Mouse (Mus musculus) neural tube, embryonic 10.5 days (tissue): ENCODE results near the gene Zcchc24.

ENCODE experiments used
- DNase-seq: peaks from one replicate; pipeline ENCODE4 v3.0.0-alpha.2; 2017; ENCODE audit warnings: low spot score; ENCODE audit errors: extremely low spot score

Gene Zcchc24

DNA sequence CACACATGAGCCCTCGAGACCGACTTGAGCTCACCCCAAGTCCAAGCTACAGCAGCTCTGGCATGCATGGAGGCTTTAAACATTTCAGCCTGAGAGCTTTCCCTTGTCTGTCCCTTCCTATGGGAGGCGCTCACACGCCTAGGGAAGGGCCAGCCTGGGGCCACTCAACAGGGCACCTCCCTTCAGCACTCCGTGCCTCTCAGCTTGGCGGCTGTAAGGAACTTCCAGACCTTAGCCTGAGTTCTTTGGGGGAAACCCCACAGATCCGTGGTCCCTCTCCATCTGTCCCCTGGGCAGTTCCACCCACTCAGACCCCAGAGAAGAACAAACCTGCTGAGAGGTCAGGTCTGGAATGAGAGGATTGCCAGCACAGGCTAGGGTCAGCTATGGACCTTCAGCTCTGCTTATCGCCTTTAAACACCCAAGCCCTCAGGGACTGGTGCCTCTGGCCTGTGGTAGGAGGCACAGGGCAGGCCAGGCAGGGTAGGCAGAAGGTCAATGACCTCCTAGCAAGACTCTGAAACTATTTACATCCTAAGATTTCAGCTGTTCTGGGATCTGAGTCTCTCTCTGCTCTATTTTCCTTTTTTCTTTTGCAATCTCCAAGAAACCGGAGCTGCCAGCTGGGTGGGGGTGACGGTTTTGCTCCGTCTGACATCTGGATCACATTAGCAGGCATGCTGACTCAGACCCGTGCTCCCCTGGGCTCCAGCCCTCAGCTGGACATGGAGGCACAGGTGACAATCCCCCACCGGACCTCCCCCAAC is 19.5 kb downstream of the Zcchc24 start:
- DNase-seq: peak; percentile 62

DNA sequence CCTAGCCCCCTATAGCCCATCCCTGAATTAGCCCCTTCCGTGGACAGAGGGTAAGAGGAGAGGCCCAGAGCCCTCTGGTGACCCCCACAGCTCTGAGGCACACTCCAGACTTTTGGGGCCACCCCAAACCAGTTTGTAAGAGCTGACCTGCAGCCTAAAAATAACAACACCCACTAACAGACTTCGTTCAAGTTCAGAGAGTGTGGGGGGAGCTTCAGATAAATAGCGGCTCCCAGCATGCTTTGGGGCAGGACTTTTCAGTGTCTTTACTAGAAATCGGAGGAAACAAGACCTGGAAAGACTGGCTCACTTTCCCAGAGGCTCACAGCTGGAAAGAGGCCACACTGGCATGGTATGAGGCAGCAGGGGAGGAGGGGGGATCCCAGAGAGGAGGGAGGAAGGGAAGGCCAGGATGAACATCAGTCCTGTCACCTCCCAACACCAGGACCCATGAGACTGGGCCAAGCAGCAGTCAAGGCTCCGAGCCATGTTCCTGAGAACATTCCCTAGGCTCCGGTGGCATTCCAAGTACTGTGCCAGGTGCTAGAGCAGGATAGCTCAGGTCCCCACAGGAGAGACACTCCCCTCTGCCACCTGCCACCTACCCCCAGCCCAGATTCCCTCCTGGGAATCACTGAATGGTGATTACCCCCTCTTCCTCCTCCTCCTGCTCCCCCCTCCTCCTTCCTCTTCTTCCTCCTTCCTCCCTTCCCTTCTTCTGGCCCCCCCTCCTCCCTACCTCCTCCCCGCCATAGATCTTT is 20.7 kb downstream of the Zcchc24 start:
- no peak for DNase-seq

DNA sequence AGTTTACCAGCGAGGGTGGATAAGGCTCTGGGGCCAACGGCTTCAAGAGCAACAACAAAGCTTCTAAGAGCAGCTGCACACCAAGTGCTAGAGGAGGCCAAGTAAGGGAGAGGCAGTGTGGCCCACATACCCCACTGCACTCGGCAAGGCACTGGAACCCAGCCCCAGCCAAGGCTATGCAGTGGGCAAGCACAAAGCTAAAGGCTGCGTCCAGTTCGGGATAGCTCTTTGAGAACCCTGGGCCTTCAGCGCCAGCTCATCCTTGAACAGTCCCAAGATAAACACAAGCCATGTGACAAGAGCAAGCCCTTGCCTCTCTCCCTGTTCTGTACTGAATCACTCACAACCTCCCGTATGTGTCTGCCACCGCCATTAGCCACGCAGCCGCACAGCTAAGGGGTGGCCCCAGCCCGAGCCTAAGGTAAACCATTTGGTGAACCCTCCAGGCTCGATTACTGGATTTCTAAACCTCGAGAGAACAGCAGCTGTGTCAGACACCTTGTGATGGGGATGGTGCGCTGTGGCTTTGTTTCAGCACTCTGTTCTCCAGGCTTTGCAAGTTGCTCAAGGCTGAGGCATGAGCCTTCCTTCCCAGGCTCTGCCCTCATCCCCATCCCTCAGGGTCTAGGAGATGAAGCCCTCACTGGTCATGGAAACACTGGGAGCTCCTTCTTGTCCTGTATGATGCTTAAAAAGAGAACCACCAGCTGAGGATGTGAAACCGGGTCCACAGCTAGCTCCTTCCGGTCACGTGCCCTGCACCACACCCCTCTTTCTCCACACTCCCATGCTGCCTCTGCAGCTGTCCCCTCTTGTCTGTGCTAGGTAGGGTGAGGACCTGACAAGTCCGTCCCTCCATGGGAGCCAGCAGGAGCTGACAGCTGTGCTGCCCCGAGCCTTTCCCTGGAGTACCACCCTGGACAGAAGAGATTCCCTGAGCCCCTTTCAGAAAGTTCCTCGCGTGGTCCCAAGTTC is 21.6 kb downstream of the Zcchc24 start:
- no peak for DNase-seq

DNA sequence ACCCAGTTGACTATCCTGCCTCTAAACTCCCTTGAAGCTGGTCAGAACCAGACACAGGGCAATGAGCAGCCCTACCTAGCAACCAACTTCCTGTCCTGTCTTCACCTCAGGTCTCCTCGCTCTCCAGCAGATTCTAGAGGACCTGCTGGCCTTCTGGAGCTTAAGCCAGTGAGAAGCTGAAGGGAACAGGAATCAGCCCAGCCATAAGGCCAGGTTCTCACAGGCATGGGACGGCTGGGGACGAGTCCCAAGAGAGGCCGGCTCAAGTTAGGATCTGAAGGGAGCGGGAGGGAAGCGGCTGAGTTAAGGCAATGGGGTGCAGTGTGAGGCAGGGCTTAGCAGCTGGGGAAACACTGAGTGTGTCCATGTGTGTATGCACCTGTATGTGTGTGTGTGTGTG is 22.5 kb downstream of the Zcchc24 start:
- no peak for DNase-seq

DNA sequence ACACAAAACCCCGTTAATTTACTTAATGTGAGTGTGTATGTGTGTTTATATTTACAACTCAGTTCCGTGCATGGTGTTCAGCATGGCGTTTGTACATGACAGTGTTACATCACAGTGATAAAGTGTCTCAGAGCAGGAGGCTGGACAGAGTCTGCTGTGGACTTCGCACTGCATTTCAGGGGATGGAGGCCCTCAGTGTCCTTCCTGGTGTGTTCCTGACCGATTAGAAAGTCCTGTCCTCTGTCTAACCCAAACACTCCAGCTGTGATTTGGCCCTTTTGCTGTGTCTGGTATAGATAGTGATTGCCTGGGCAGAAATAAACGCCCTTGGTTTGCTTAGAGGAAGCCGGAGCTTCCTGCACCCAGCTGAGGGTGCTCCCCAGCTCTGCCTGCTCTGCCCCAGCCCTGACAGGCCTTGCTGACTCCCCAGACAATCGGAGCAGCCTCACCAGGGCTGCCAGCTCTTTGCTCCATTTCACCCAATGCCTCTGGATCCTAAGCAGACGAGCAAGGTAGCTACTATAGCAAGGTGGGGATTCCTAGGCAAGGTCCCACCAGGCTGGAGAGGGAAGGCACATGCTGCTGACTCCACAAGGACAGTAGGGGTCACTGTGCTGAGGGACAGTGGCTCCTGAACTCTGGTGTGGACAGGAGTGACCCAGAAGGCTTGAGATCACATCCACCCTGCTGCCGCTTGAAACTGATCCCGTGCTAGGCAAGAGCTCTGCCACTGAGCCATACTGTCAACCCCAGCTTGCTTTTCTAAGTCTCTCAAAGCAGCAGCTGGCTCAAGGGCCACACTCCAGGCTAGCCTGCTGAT is 23.3 kb downstream of the Zcchc24 start:
- DNase-seq: no peak

DNA sequence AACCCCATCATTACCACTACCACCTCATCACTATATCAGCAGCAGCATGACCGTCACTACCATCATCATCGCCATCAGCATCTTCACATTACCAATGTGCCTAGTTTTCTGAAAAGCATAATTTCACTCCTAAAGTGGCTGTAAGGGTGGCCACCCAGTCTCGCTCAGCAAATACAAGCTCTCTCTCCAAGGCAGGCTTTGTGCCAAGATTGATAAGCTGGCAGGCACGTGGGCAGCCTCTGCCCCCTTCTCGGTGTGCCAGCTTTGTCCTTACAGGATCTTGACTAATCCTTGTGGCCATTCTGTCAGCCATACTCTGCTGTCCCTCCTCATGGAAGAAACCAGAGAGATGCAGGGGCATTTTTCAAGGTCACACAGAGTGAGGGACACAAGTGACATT is 25.9 kb downstream of the Zcchc24 start:
- no peak for DNase-seq

DNA sequence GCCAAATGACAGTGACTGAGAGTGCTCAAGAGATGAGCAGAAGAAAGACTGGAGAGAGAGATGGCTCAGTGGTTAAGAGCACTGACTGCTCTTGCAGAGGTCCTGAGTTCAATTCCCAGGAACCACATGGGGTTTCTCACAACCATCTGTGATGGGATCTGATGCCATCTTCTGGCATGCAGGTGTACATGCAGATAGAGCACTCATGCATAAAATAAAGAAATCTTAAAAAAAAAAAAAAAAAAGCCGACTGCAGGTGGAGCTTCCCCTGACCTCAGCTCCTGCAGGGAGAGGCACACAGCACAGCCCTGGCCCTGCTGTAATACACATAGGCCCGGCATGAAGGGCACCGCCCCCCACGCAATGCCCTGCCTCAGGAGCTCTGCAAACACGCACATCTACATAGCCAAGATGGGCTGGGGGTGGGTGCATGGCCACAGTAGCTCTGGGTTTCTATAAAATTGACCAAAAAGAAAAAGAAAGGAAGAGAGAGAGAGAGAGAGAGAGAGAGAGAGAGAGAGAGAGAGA is 26.9 kb downstream of the Zcchc24 start:
- DNase-seq: no peak

DNA sequence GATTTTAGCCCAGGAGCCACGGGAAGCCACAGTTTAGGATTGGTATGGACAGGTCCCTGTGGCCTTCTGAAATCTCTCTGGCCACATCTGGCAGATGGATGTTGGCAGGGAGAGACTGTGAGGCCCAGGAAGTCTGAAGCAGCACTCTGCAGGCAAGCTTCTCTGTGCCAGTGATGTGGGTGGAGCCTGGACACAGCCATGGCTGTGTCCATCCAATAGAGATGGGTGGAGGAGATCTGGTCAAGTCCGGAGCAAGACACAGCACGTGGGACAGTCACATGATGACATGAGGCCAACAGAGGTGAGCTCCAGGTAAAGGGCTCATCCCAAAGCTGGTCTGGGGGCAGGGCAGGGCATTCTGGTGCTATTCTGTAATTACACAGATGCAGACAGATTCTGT is 27.6 kb downstream of the Zcchc24 start:
- DNase-seq: no peak

DNA sequence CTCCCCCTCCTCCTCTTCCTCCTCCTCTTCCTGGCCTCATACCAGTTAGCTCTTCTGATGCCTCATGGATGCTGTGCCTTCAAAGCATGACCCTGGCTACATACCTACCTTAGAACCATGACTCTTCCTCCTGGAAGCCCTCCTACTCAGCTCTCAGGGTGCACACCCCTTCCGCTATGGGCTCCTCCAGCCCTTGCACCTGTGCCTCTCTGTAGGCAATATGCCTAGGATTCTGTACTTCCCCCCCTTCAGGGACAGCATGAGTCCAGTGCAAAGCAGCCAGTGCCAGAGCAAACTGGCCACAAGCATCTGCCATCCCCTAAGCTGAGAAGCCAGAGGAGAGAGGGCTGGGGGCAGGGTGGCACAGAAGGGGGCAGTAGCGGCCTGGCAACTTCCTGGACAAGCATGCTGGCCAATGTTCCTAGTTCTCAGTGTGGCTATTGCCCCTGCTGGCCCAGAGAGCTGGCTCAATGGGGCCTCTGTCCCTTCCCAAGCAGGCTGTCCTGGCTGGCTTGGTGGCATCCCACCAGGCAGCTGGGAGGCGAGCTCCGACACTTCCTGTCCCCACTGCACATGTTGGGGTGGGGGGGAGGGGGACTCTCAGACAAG is 28.8 kb downstream of the Zcchc24 start:
- no peak for DNase-seq

DNA sequence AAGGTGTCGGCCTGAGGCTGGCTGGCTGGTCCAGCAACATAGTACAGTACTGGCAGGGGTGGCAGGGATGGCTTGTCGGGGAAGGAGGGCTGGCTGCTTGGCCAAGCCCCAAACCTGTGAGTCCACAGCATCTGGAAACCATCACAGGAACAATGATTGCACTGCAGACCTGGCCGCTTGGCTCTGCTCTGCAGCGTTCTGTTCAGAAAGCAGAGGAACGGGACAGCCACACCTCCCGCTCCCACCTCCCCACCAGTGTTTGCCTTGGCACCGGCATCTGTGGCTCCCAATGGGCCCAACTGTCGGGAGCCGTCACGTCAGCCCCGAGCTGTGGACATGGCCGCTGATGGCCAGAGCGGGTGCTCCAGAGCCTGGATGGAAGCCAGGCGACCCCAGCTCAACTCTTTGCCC is 30.2 kb downstream of the Zcchc24 start:
- DNase-seq: peak; percentile 50

DNA sequence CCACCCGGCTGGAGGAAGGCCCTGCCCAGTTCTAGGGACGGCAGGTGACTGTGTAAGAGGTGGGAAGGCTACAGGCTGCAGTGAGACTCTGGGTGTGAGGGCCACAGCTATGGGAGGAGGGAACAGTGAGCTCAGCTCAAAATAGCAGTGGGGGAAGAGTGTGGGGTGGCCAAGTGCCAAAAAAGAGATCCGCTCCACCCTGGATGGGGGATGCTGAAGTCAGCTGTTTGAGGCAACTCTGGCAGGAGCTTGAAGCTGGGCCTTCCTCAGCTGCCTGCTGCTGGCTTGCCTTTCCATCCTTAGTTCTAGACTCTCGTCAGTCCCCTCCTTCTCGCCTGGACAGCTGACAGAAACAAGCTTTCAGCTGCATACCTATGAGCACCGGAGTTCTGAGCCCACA is 32.2 kb downstream of the Zcchc24 start:
- no peak for DNase-seq

DNA sequence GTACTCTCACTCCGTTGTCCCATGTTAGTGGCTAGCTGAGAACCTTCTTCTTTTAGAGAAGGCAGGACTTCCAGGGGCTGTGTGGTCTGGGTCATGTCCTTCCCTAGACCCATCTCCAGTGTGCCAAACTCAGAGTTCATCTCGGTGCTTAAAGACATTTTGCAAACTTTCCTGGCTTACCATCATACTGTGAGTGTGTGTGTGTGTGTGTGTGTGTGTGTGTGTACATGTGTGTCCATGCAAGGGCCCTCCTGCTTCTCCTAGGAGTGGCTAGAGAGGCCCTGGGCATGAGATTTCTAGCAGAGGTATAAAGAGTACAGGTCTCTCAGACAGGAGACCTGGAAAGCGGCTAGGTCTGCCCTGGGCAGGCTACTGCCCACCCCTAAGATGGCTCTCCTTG is 32.7 kb downstream of the Zcchc24 start:
- no peak for DNase-seq

DNA sequence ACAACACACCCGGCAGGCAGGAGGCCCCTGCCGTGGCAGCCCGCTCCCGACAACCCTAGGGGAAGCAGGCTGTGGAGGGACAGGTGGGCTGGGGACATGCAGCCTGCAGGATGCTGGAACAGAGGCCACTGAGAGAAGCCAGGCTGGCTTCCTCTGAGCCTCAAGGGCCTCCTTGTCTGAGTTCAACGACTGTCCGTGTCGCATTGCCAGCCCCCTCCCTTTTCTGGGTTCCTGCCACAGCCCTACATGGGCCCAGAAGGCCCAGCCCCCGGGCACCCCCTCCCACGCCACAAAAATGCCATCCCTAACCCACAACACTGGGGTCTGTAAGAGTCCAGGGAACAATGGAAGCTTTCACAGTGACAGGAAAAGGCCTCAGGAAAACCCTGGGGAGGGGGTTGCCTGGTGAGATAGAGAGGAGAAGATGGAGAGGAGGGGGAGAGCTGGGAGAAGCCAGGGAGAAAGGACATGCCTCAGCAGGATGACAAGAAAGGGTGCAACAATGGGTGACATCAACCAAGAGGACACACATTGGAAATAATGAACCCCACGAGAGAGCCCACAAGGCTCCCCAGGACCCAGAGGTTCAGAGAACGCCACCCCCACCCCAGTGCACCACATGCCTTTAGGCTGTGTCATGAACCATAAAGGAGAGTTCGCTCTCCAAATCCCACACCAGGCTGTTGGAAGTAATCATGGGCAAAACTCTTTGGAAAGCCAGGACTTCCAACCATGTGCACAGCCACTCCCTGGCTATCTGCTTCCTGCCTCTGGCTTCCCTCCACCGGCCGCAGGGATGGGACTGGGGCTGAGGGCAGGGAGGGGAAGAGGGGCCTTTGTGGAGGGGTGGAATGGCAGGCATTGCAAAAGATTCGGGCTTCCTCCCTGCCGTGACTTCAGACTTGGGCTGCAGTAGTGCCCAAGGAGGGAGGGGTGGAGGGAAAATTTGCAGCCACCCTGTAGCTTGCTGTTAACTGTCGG is 33.8 kb downstream of the Zcchc24 start:
- no peak for DNase-seq

DNA sequence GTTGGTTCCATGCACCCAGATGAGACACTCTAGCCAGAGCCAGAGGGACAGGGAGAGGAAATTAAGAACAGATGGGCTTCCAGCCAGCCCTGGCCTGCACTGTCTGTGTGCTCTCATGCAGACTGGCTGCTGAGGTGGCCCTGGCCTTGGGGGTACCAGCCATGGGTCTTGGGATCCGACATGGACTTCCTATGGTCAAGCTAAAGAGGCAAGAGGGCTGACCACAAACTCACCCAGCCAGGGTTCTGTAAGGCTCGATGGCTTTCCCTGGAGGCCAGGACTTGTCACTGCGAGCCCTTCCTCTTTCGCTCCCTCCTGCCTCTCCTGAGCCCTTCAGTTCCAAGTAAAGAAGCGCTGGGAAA is 41.7 kb downstream of the Zcchc24 start:
- DNase-seq: no peak

DNA sequence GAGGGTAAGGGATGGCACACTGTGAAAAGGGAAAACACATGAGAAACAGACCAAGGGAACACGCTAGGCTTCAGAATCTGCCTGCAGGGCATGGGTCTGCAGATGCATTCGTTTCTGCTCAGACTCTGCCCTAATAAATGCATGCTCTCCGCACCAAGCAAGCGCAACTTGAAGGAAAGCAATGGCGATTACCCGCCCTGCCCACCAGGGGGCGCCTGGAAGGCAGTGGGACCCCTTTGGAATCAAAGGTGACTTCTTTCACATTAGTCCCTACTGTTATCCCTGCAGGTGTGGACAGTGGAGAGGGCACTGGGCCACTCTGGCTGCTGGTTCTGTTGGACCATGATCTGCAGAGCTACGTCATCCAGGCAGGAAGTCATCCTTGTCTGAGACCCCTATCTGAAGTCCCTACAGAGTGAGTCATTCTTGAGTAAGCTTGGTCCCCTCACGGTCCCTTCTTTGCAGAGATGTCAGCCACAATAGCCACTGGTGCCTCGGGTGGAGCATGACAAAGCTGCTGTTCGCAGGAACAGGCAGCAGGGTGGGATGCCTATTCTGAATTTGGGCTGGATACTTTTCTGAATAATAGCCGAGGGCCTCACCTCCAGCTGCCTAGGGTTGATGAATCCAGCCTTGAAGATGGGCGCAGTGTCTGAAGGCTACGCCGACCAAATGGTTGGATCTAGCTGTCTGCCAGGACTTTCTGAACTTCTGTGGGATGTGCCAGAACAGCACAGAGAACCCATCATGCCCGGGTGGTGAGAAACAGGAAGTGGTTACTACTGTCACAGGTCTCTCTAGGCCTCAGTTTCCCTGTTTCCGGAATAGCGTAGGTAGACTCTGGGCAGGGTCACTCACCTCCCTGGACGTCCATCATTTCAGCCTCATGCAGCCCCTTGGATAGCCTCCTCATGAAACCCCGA is 42.4 kb downstream of the Zcchc24 start:
- DNase-seq: peak; percentile 75

DNA sequence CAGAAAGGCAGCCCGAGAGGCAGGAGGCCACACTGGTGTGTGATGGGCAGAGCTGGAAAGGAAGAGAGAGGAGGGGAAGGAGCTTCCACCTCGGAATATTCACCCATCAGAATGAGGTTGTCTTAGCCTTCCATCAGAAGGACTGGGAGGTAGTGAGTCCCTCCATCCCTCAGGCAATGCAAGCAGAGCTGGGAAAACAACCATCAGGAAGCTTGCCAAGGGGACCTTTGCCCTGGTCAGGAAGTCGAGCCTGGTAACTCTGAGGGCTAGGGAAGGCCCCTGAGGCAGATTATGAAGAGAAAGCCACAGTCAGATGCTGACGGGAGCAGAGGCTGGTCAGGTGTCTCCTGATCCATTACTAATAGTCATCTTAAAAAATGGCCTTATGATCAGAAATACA is 43.1 kb downstream of the Zcchc24 start:
- no peak for DNase-seq

DNA sequence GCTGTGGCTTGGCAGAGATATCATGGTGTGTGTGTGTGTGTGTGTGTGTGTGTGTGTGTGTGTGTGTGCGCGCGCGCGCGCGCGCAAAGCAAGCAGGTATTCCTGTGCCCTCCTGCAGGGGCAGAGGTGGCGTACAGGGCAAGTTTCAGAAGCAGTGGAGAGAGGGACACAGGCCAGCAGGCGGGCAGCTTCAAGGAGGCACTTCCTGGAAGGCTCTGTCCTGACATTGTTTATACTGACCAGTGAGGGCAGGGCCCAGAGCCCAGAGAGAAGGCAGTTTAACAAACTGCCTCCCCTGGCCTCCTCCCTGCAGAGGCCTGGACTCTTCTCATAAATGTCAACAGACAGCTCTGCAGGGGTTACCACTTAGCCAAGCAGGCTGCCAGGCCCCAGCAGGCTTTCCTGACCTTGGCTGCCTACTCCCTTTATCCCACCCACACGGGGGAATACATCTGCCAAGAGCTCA is 43.8 kb downstream of the Zcchc24 start:
- DNase-seq: no peak
